Mouse (Mus musculus) forebrain, postnatal 0 days (tissue): ENCODE measurements around the gene Atp2a2. TPM values are rescaled to one million over a fixed set of nuclear protein-coding genes. Genes with fewer than 3 reads are reported as not detected.

Source experiments
- ATAC-seq: fragments of 200-750 bp; cut with Nextera tagmentation; 2 replicates; pipeline ENCODE4 v1.8.0; 2017; ENCODE audit warnings: mild to moderate bottlenecking, moderate library complexity
- DNase-seq: peaks from one replicate; pipeline ENCODE4 v3.0.0-alpha.2; 2015
- H3K27ac ChIP-seq: fragments of 300-500 bp; sonication (generic); 2 replicates; pipeline ENCODE4 v1.5.1; 2014; ENCODE audit warnings: low read depth, mild to moderate bottlenecking, antibody characterized with exemption, low read length, moderate library complexity, mixed read lengths
- H3K27me3 ChIP-seq: fragments of 300-500 bp; sonication (generic); 2 replicates; pipeline ENCODE4 v1.6.1; 2014; ENCODE audit warnings: mild to moderate bottlenecking, low read length, mixed read lengths; ENCODE audit not compliant: insufficient read depth
- H3K36me3 ChIP-seq: fragments of 300-500 bp; sonication (generic); 2 replicates; pipeline ENCODE4 v1.6.1; 2014; ENCODE audit warnings: mild to moderate bottlenecking, moderate library complexity; ENCODE audit not compliant: insufficient read depth
- H3K4me1 ChIP-seq: fragments of 300-500 bp; sonication (generic); 2 replicates; pipeline ENCODE4 v1.6.1; 2014; ENCODE audit warnings: antibody characterized with exemption; ENCODE audit not compliant: insufficient read depth
- H3K4me2 ChIP-seq: fragments of 300-500 bp; sonication (generic); 2 replicates; pipeline ENCODE4 v1.6.1; 2014; ENCODE audit warnings: low read depth, mild to moderate bottlenecking, moderate library complexity
- H3K4me3 ChIP-seq: fragments of 300-500 bp; sonication (generic); 2 replicates; pipeline ENCODE4 v1.5.1; 2014; ENCODE audit warnings: low read depth, low read length, mixed read lengths
- H3K9ac ChIP-seq: fragments of 300-500 bp; sonication (generic); 2 replicates; pipeline ENCODE4 v1.6.1; 2014; ENCODE audit warnings: mild to moderate bottlenecking
- H3K9me3 ChIP-seq: fragments of 300-500 bp; sonication (generic); 2 replicates; pipeline ENCODE4 v1.6.1; 2016; ENCODE audit warnings: low read length
- CTCF ChIP-seq: sonication (generic); IDR thresholded peaks from 2 replicates; pipeline ENCODE4 v1.5.1; 2016; ENCODE audit warnings: antibody characterized with exemption, control low read depth, low read depth
- WGBS: fragments of 180-500 bp; shearing (Covaris S2); extraction: QIAGEN DNeasy Blood & Tissue Kit; methylation state at CpG from one replicate; pipeline ENCODE4 v1.1.7; 2014; 5-methylcytosine and 5-hydroxymethylcytosine counted together
- polyA plus RNA-seq: library from polyadenylated mRNA; unstranded; fragments of >200 nt; fragmentation: Nextera tagmentation; extraction: Ambion mirVana; gene quantifications from 2 replicates; pipeline ENCODE4 v1.2.1, GENCODE M21; 2015
- total RNA-seq: library from RNA; depleted of rRNA; stranded (reverse); fragments of >200 nt; gene quantifications from 2 replicates; pipeline ENCODE4 v1.2.3, GENCODE M21; 2014

Gene Atp2a2
- total and polyA plus RNA-seq, 2 experiments from 2014 or later: 37.2 to 178 TPM

- H3K27ac ChIP-seq: no peak overlapping the region
- peaks cover 56% of the 10 kb centered on the region for H3K36me3 ChIP-seq
Measured at GRCm38 (mm10) chr5:122482733-122483391, 19.2 kb downstream of the Atp2a2 start.

GRCm38 (mm10) chr5:122481844-122482243 is 20.2 kb downstream of the Atp2a2 start:
- no peak for DNase-seq
- TF ChIP-seq CTCF: no peak
- Histone ChIP-seq H3K9me3 (no peaks in the 10 kb centered on the region), H3K4me3 (no peak overlapping the region), H3K27me3 (no peaks in the 10 kb centered on the region), H3K27ac (no peak overlapping the region), H3K36me3 (peaks cover 63% of the 10 kb centered on the region), H3K4me2 (no peak overlapping the region), H3K9ac (no peak overlapping the region), H3K4me1 (no peaks in the 10 kb centered on the region)
- WGBS: 81% methylated on average over 5 of the region's 5 CpGs
- no peak for ATAC-seq

More at GRCm38 (mm10) chr5:122482733-122483391, 19.2 kb downstream of the Atp2a2 start:
- DNase-seq (no peak), ATAC-seq (no peak)
- Histone ChIP-seq H3K9ac (no peak overlapping the region), H3K4me2 (no peak overlapping the region), H3K27me3 (no peaks in the 10 kb centered on the region), H3K4me1 (no peaks in the 10 kb centered on the region), H3K4me3 (no peak overlapping the region), H3K9me3 (no peaks in the 10 kb centered on the region)
- no peak for TF ChIP-seq CTCF
- 94% methylated on average over 6 of the region's 6 CpGs for WGBS

- Histone ChIP-seq H3K9me3 (no peaks in the 10 kb centered on the region), H3K4me2 (no peak overlapping the region), H3K27ac (no peak overlapping the region), H3K27me3 (no peaks in the 10 kb centered on the region), H3K9ac (no peak overlapping the region), H3K36me3 (peaks cover 57% of the 10 kb centered on the region), H3K4me1 (no peaks in the 10 kb centered on the region), H3K4me3 (no peak overlapping the region)
- no peak for TF ChIP-seq CTCF
- ATAC-seq (no peak), DNase-seq (no peak)
- WGBS: 54% methylated on average over 2 of the region's 2 CpGs
Measured at GRCm38 (mm10) chr5:122479131-122479530, 22.9 kb downstream of the Atp2a2 start.

- 91% methylated on average over 3 of the region's 3 CpGs for WGBS
- H3K4me3 ChIP-seq: no peak overlapping the region
- H3K9ac ChIP-seq: no peak overlapping the region
- ATAC-seq (no peak), DNase-seq (no peak)
- no peak for TF ChIP-seq CTCF
- H3K27me3 ChIP-seq: no peaks in the 10 kb centered on the region
- H3K27ac ChIP-seq: no peak overlapping the region
- no peaks in the 10 kb centered on the region for H3K9me3 ChIP-seq
- no peak overlapping the region for H3K4me2 ChIP-seq
- H3K4me1 ChIP-seq: no peaks in the 10 kb centered on the region
- H3K36me3 ChIP-seq: peaks cover 48% of the 10 kb centered on the region
Measured at GRCm38 (mm10) chr5:122477492-122477891, 24.5 kb downstream of the Atp2a2 start.

- 76% methylated on average over 3 of the region's 3 CpGs for WGBS
- ATAC-seq (no peak), DNase-seq (no peak)
- no peak for TF ChIP-seq CTCF
- no peaks in the 10 kb centered on the region for H3K4me1 ChIP-seq
- H3K4me2 ChIP-seq: no peak overlapping the region
- no peak overlapping the region for H3K4me3 ChIP-seq
- H3K9me3 ChIP-seq: no peaks in the 10 kb centered on the region
- H3K36me3 ChIP-seq: peaks cover 49% of the 10 kb centered on the region
- no peak overlapping the region for H3K27ac ChIP-seq
- H3K27me3 ChIP-seq: no peaks in the 10 kb centered on the region
- no peak overlapping the region for H3K9ac ChIP-seq
Measured at GRCm38 (mm10) chr5:122476078-122476477, 25.9 kb downstream of the Atp2a2 start.

- peaks cover 53% of the 10 kb centered on the region for H3K36me3 ChIP-seq
- 87% methylated on average over 4 of the region's 4 CpGs for WGBS
Measured at GRCm38 (mm10) chr5:122474643-122475363, 27.2 kb downstream of the Atp2a2 start.

GRCm38 (mm10) chr5:122471658-122472057 is 30.4 kb downstream of the Atp2a2 start:
- WGBS: 86% methylated on average over 5 of the region's 5 CpGs
- Histone ChIP-seq H3K4me2 (no peak overlapping the region), H3K9me3 (no peaks in the 10 kb centered on the region), H3K27me3 (no peaks in the 10 kb centered on the region), H3K27ac (no peak overlapping the region), H3K4me1 (no peaks in the 10 kb centered on the region), H3K36me3 (peaks cover 69% of the 10 kb centered on the region), H3K4me3 (no peak overlapping the region), H3K9ac (no peak overlapping the region)
- ATAC-seq (no peak), DNase-seq (no peak)
- no peak for TF ChIP-seq CTCF

More at GRCm38 (mm10) chr5:122474643-122475363, 27.2 kb downstream of the Atp2a2 start:
- Histone ChIP-seq H3K9me3 (no peaks in the 10 kb centered on the region), H3K4me1 (no peaks in the 10 kb centered on the region), H3K27ac (no peak overlapping the region), H3K27me3 (no peaks in the 10 kb centered on the region), H3K4me2 (no peak overlapping the region), H3K4me3 (no peak overlapping the region), H3K9ac (no peak overlapping the region)
- peak; percentile 27; the same call in 1 of the 2 replicates for TF ChIP-seq CTCF
- ATAC-seq (no peak), DNase-seq (no peak)
